Mouse (Mus musculus): Measurements from ENCODE around the gene Pigf. TPM values are rescaled to one million over a fixed set of nuclear protein-coding genes. Genes with fewer than 3 reads are reported as not detected.

Gene Pigf
- polyA plus RNA-seq, 1 experiment from 2014 or later = 25.3 TPM

GRCm38 (mm10) chr17:87049696-87050095, 24.5 kb upstream of the Pigf start:
- no peaks in the 10 kb centered on the region for H3K36me3 ChIP-seq (ENCODE audit: control insufficient read depth, insufficient read depth, low read length)
- H3K9me3 ChIP-seq (ENCODE audit: control insufficient read depth, low read length) = no peaks in the 10 kb centered on the region
- WGBS = 55% methylated on average over 5 of the region's 5 CpGs
- H3K4me1 ChIP-seq (ENCODE audit: control insufficient read depth, insufficient read depth, low read length) = no peaks in the 10 kb centered on the region
- H3K27me3 ChIP-seq (replicated peaks; ENCODE audit: control insufficient read depth, insufficient read depth, low read length) = no peaks in the 10 kb centered on the region
- no peak overlapping the region for H3K4me3 ChIP-seq (ENCODE audit: low read depth, low read length)
- no peak overlapping the region for H3K4me2 ChIP-seq (ENCODE audit: low read depth, low read length)
- H3K27ac ChIP-seq (replicated peaks; ENCODE audit: low read depth, low read length) = no peak overlapping the region
- ATAC-seq (ENCODE audit: low read depth) = no peak
- H3K9ac ChIP-seq (ENCODE audit: low read depth, low read length) = no peak overlapping the region
- DNase-seq (ENCODE audit: low spot score) = no peak

- no peak for DNase-seq (ENCODE audit: low spot score)
- Histone ChIP-seq H3K27ac (replicated peaks; ENCODE audit: low read depth, low read length) (no peak overlapping the region), H3K9ac (ENCODE audit: low read depth, low read length) (no peak overlapping the region), H3K4me3 (ENCODE audit: low read depth, low read length) (no peak overlapping the region), H3K27me3 (replicated peaks; ENCODE audit: control insufficient read depth, insufficient read depth, low read length) (no peaks in the 10 kb centered on the region), H3K36me3 (ENCODE audit: control insufficient read depth, insufficient read depth, low read length) (no peaks in the 10 kb centered on the region), H3K9me3 (ENCODE audit: control insufficient read depth, low read length) (no peaks in the 10 kb centered on the region), H3K4me2 (ENCODE audit: low read depth, low read length) (no peak overlapping the region), H3K4me1 (ENCODE audit: control insufficient read depth, insufficient read depth, low read length) (peaks cover 4% of the 10 kb centered on the region; the same call in 1 of the 2 replicates)
- ATAC-seq (ENCODE audit: low read depth) = no peak
- 83% methylated on average over 8 of the region's 8 CpGs for WGBS
These were observed 19.6 kb upstream of the Pigf start for GRCm38 (mm10) chr17:87044796-87045195.

DNA sequence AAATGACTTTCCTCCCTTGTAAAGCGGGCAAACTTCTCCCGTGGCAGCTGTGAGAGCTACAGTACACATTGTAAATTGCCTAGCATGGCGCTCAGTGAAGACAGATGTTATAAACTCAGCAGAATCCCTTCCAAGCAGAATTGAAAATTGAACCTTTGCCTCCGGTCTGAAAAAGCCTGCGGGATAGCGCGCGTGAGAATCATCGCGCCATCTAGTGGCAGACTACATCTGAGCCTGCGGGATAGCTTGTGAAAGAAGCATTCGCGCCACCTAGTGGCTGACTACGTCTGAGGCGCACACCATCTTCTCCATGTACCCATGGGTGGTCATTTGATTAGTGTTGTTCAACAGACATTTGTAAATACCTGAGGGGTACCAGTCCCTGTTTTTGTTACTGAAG, 19.2 kb upstream of the Pigf start:
- Histone ChIP-seq H3K9me3 (ENCODE audit: control insufficient read depth, low read length) (no peaks in the 10 kb centered on the region), H3K36me3 (ENCODE audit: control insufficient read depth, insufficient read depth, low read length) (no peaks in the 10 kb centered on the region), H3K27ac (replicated peaks; ENCODE audit: low read depth, low read length) (peak overlapping the region; percentile 66; the same call in 1 of the 2 replicates), H3K27me3 (replicated peaks; ENCODE audit: control insufficient read depth, insufficient read depth, low read length) (no peaks in the 10 kb centered on the region), H3K4me1 (ENCODE audit: control insufficient read depth, insufficient read depth, low read length) (peaks cover 4% of the 10 kb centered on the region; the same call in 1 of the 2 replicates), H3K9ac (ENCODE audit: low read depth, low read length) (no peak overlapping the region), H3K4me3 (ENCODE audit: low read depth, low read length) (no peak overlapping the region), H3K4me2 (ENCODE audit: low read depth, low read length) (no peak overlapping the region; the same call in 1 of the 2 replicates)
- peak; percentile 87 for ATAC-seq (ENCODE audit: low read depth)
- WGBS = under 1% methylated on average over 15 of the region's 15 CpGs
- peak; percentile 97 for DNase-seq (ENCODE audit: low spot score)

- no peaks in the 10 kb centered on the region for H3K9me3 ChIP-seq (ENCODE audit: control insufficient read depth, low read length)
- H3K4me2 ChIP-seq (ENCODE audit: low read depth, low read length) = no peak overlapping the region
- H3K9ac ChIP-seq (ENCODE audit: low read depth, low read length) = no peak overlapping the region
- H3K27ac ChIP-seq (replicated peaks; ENCODE audit: low read depth, low read length) = no peak overlapping the region
- ATAC-seq (ENCODE audit: low read depth) = no peak
- no peaks in the 10 kb centered on the region for H3K27me3 ChIP-seq (replicated peaks; ENCODE audit: control insufficient read depth, insufficient read depth, low read length)
- H3K4me1 ChIP-seq (ENCODE audit: control insufficient read depth, insufficient read depth, low read length) = peaks cover 4% of the 10 kb centered on the region; the same call in 1 of the 2 replicates
- DNase-seq (ENCODE audit: low spot score) = no peak
- H3K36me3 ChIP-seq (ENCODE audit: control insufficient read depth, insufficient read depth, low read length) = peaks cover 9% of the 10 kb centered on the region; the same call in 1 of the 2 replicates
- no peak overlapping the region for H3K4me3 ChIP-seq (ENCODE audit: low read depth, low read length)
- WGBS = 74% methylated on average over 19 of the region's 19 CpGs
These were observed 16.5 kb upstream of the Pigf start for GRCm38 (mm10) chr17:87041739-87042138.

DNA sequence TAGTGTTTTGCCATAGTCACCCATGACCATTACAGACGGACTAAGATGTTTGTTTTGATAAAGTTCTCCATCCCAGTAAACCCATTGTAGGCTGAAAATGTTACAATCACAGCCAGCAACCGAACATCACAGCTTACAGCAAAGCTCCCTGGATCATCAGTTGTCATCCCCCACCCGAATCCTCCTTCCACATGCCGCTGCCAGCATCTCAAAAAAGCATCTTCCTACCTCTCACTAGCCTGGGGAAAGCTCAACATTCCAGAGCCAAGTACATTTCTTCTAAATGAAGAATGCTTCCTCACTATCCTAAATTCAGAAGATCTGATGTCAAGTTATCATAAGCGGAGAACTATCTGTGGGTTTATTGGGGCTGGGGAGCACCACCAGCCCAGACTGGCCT, 13.3 kb upstream of the Pigf start:
- no peaks in the 10 kb centered on the region for H3K9me3 ChIP-seq (ENCODE audit: control insufficient read depth, low read length)
- DNase-seq (ENCODE audit: low spot score) (no peak), ATAC-seq (ENCODE audit: low read depth) (no peak)
- H3K36me3 ChIP-seq (ENCODE audit: control insufficient read depth, insufficient read depth, low read length) = peaks cover 29% of the 10 kb centered on the region
- no peaks in the 10 kb centered on the region for H3K27me3 ChIP-seq (replicated peaks; ENCODE audit: control insufficient read depth, insufficient read depth, low read length)
- H3K4me2 ChIP-seq (ENCODE audit: low read depth, low read length) = no peak overlapping the region
- no peak overlapping the region for H3K9ac ChIP-seq (ENCODE audit: low read depth, low read length)
- no peak overlapping the region for H3K4me3 ChIP-seq (ENCODE audit: low read depth, low read length)
- WGBS = 85% methylated on average over 5 of the region's 5 CpGs
- H3K27ac ChIP-seq (replicated peaks; ENCODE audit: low read depth, low read length) = no peak overlapping the region
- H3K4me1 ChIP-seq (ENCODE audit: control insufficient read depth, insufficient read depth, low read length) = no peaks in the 10 kb centered on the region

DNA sequence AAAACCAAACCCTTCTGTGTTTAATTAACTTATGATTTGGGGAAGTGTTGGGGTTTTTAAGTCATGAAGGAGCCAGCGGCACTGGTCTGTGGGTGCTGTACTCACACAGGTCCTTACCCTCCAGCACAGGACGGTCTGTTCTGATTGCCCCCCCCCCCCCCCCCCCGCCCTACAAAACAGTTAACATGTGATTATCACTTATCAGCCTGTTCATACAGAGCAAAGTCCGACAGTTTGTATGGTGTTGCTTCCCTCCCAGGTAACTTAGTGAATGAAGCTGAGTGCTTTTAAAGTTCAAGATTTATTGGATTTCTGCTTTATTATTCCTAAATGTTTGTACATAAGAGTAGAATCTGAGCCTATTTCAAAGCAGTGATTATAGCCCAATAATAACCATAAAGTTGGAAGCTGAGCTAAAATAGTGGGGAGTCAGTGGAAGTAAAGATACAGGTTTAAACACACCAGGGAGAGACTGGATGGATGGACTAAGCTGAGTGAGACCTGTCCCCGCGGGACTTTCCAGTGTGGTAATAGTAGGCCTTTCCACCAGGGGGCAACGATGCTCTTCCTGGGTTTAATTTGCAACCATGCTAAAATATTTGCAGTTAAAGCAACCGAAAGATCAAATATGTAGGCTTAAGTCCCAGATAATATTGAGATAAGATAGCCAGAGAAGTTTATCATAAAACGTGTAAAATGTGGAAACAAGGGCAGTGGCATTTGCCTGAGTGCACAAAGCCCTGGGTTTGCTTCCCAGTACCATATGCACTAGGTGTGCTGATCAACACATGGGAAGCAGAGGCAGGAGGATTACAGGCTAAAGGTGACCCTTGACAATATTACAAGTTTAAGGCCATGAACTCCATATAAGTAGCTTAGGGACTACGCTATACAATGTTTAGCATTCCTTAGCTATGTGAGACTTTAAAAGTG, 11.2 kb upstream of the Pigf start:
- H3K27me3 ChIP-seq (replicated peaks; ENCODE audit: control insufficient read depth, insufficient read depth, low read length) = no peaks in the 10 kb centered on the region
- H3K4me2 ChIP-seq (ENCODE audit: low read depth, low read length) = no peak overlapping the region
- H3K4me3 ChIP-seq (ENCODE audit: low read depth, low read length) = no peak overlapping the region
- WGBS = 59% methylated on average over 10 of the region's 10 CpGs
- peaks cover 42% of the 10 kb centered on the region for H3K36me3 ChIP-seq (ENCODE audit: control insufficient read depth, insufficient read depth, low read length)
- no peak overlapping the region for H3K9ac ChIP-seq (ENCODE audit: low read depth, low read length)
- no peak overlapping the region for H3K27ac ChIP-seq (replicated peaks; ENCODE audit: low read depth, low read length)
- H3K4me1 ChIP-seq (ENCODE audit: control insufficient read depth, insufficient read depth, low read length) = no peaks in the 10 kb centered on the region
- DNase-seq (ENCODE audit: low spot score) (peak; percentile 53), ATAC-seq (ENCODE audit: low read depth) (no peak)
- H3K9me3 ChIP-seq (ENCODE audit: control insufficient read depth, low read length) = no peaks in the 10 kb centered on the region

DNA sequence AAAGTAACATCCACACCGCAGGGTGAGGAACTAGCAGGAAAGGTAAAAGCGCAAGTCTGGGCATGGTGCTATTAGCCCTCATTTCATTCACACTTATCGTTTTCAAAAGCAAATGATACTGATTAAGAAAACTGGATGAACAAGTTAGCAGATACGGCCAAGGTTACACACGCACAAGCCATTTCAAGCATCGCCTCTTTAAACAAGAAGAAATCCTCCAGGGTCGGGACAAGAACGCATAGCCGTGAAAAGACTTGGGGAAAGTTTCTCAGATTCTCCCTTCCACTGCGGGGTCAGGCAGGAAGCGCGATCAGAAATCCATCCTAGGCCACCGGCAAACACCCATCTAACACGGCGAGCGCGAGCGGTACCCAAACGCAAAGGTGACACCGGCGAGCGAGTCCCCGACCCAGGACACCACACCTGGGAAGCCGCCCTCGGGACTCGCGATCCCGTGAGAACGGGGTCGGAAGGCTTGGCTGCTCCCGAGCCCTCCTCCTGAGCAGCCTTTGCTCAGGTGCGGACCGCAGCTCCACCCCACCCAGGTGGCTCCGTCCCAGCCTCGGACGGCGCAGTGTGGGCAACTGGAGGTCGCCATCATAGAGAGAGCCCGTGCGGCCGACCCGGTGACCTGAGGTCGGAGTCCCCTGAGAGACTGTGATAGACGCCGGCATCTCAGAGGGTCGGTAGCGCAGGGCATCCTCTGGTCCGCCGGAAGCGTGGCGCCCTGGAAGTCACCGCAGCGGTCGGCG, 539 bp downstream of the Pigf start:
- H3K4me1 ChIP-seq (ENCODE audit: control insufficient read depth, insufficient read depth, low read length) = no peaks in the 10 kb centered on the region
- WGBS = 2% methylated on average over 29 of the region's 55 CpGs
- no peak; the same call in 1 of the 2 replicates for ATAC-seq (ENCODE audit: low read depth)

GRCm38 (mm10) chr17:87019692-87020091, 5.5 kb downstream of the Pigf start:
- no peaks in the 10 kb centered on the region for H3K4me1 ChIP-seq (ENCODE audit: control insufficient read depth, insufficient read depth, low read length)
- H3K36me3 ChIP-seq (ENCODE audit: control insufficient read depth, insufficient read depth, low read length) = 0 out of 2 replicates have a peak, but pooled peaks cover 19% of the 10 kb centered on the region
- H3K9ac ChIP-seq (ENCODE audit: low read depth, low read length) = no peak overlapping the region
- ATAC-seq (ENCODE audit: low read depth) = no peak
- WGBS = 91% methylated on average over 5 of the region's 5 CpGs
- no peak overlapping the region for H3K4me2 ChIP-seq (ENCODE audit: low read depth, low read length)
- no peaks in the 10 kb centered on the region for H3K9me3 ChIP-seq (ENCODE audit: control insufficient read depth, low read length)
- H3K27ac ChIP-seq (replicated peaks; ENCODE audit: low read depth, low read length) = no peak overlapping the region
- no peaks in the 10 kb centered on the region for H3K27me3 ChIP-seq (replicated peaks; ENCODE audit: control insufficient read depth, insufficient read depth, low read length)
- no peak for DNase-seq (ENCODE audit: low spot score)
- no peak overlapping the region for H3K4me3 ChIP-seq (ENCODE audit: low read depth, low read length)

More for the DNA sequence above, 539 bp downstream of the Pigf start:
- peak overlapping the region; percentile 73 for H3K9ac ChIP-seq (ENCODE audit: low read depth, low read length)
- H3K4me3 ChIP-seq (ENCODE audit: low read depth, low read length) = peak overlapping the region; percentile 92
- H3K9me3 ChIP-seq (ENCODE audit: control insufficient read depth, low read length) = no peaks in the 10 kb centered on the region
- peaks cover 25% of the 10 kb centered on the region for H3K36me3 ChIP-seq (ENCODE audit: control insufficient read depth, insufficient read depth, low read length)
- no peaks in the 10 kb centered on the region for H3K27me3 ChIP-seq (replicated peaks; ENCODE audit: control insufficient read depth, insufficient read depth, low read length)
- H3K27ac ChIP-seq (replicated peaks; ENCODE audit: low read depth, low read length) = no peak overlapping the region
- peak overlapping the region; percentile 87 for H3K4me2 ChIP-seq (ENCODE audit: low read depth, low read length)
- peak; percentile 9 for DNase-seq (ENCODE audit: low spot score)
